Mouse (Mus musculus) megakaryocyte, embryonic 14.5 days (primary cell): ENCODE results near the gene Tom1l2. TPM values are rescaled to one million over a fixed set of nuclear protein-coding genes. Genes with fewer than 3 reads are reported as not detected.

Experiments
- H3K27me3 ChIP-seq: replicated peaks from 2 replicates; pipeline ENCODE3; 2012; ENCODE audit warnings: inconsistent platforms
- H3K36me3 ChIP-seq: replicated peaks from 2 replicates; pipeline ENCODE3; 2012; ENCODE audit warnings: low read length, inconsistent platforms, mixed read lengths
- H3K4me1 ChIP-seq: 2 replicates; pipeline ENCODE4 v1.6.1; 2012; ENCODE audit warnings: inconsistent platforms
- H3K4me3 ChIP-seq: replicated peaks from 2 replicates; pipeline ENCODE3; 2012; ENCODE audit warnings: moderate library complexity, mild to moderate bottlenecking, inconsistent platforms
- H3K9me3 ChIP-seq: 2 replicates; pipeline ENCODE4 v1.6.1; 2012; ENCODE audit warnings: inconsistent platforms
- FLI1 ChIP-seq: IDR thresholded peaks from 2 replicates; pipeline ENCODE4 v1.6.1; 2012; ENCODE audit warnings: low read length, inconsistent platforms, mixed read lengths
- GATA1 ChIP-seq: IDR thresholded peaks from 3 replicates; pipeline ENCODE4 v1.6.1; 2012; ENCODE audit warnings: mixed read lengths, low read length, inconsistent platforms, borderline replicate concordance
- polyA plus RNA-seq: library from polyadenylated mRNA; stranded (reverse); fragments of >175 nt; gene quantifications from 2 replicates; pipeline ENCODE4 v1.2.3, GENCODE M21; 2012; ENCODE audit warnings: low replicate concordance; ENCODE audit not compliant: insufficient read depth

The Tom1l2 gene
- polyA plus RNA-seq, 1 experiment, result 9.4 TPM

GRCm38 (mm10) chr11:60308506-60309116, 44.1 kb downstream of the Tom1l2 start:
- Histone ChIP-seq H3K36me3 (peaks cover 13% of the 10 kb centered on the region), H3K4me1 (peaks cover 65% of the 10 kb centered on the region), H3K4me3 (no peak overlapping the region), H3K27me3 (no peaks in the 10 kb centered on the region), H3K9me3 (peaks cover 11% of the 10 kb centered on the region; the same call in 1 of the 2 replicates)
- TF ChIP-seq FLI1 (no peak), GATA1 (no peak)

GRCm38 (mm10) chr11:60308061-60308460, 44.6 kb downstream of the Tom1l2 start:
- Histone ChIP-seq H3K4me3 (no peak overlapping the region), H3K27me3 (no peaks in the 10 kb centered on the region), H3K4me1 (peaks cover 68% of the 10 kb centered on the region), H3K36me3 (peaks cover 9% of the 10 kb centered on the region), H3K9me3 (peaks cover 5% of the 10 kb centered on the region; the same call in 1 of the 2 replicates)
- TF ChIP-seq GATA1 (no peak), FLI1 (no peak)

GRCm38 (mm10) chr11:60307375-60307825, 45.3 kb downstream of the Tom1l2 start:
- H3K4me1 ChIP-seq, result peaks cover 70% of the 10 kb centered on the region
- no peaks in the 10 kb centered on the region for H3K27me3 ChIP-seq
- H3K36me3 ChIP-seq, result peaks cover 8% of the 10 kb centered on the region
- TF ChIP-seq FLI1, result no peak
- TF ChIP-seq GATA1, result no peak
- no peak overlapping the region for H3K4me3 ChIP-seq
- peaks cover 5% of the 10 kb centered on the region; the same call in 1 of the 2 replicates for H3K9me3 ChIP-seq

GRCm38 (mm10) chr11:60306834-60307233, 45.9 kb downstream of the Tom1l2 start:
- Histone ChIP-seq H3K4me3 (no peak overlapping the region), H3K27me3 (no peaks in the 10 kb centered on the region), H3K9me3 (peaks cover 5% of the 10 kb centered on the region; the same call in 1 of the 2 replicates), H3K36me3 (peaks cover 8% of the 10 kb centered on the region), H3K4me1 (peaks cover 73% of the 10 kb centered on the region)
- TF ChIP-seq GATA1 (no peak), FLI1 (no peak)

- H3K9me3 ChIP-seq, result peaks cover 5% of the 10 kb centered on the region; the same call in 1 of the 2 replicates
- H3K4me1 ChIP-seq, result peaks cover 73% of the 10 kb centered on the region
- peaks cover 8% of the 10 kb centered on the region for H3K36me3 ChIP-seq
- peak overlapping the region; percentile 79 for H3K4me3 ChIP-seq
- no peak for TF ChIP-seq GATA1
- TF ChIP-seq FLI1, result no peak
- H3K27me3 ChIP-seq, result no peaks in the 10 kb centered on the region
Measured at GRCm38 (mm10) chr11:60305611-60306010, 47.1 kb downstream of the Tom1l2 start.

DNA sequence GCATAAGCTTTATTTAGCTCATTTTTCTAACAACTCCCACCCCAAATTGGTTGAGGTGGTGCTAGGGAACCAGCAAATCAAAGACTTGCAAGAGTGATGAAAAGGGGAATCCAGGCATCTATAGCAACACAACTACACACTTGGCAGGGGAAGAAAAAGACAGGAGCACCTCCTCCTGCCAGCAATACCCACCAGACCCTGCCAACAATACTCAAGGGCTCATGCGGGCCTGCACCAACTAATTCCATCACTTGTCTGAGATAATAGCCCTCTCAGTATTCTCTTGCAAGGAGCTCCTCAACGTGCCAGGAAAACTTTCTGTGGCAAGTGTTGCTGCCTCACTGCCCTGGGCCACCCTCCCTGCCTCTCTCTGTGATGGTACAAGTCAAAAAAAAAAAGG, 49.2 kb downstream of the Tom1l2 start:
- peaks cover 66% of the 10 kb centered on the region for H3K4me1 ChIP-seq
- peaks cover 8% of the 10 kb centered on the region for H3K36me3 ChIP-seq
- H3K9me3 ChIP-seq, result peaks cover 5% of the 10 kb centered on the region; the same call in 1 of the 2 replicates
- no peaks in the 10 kb centered on the region for H3K27me3 ChIP-seq
- TF ChIP-seq FLI1 (no peak), GATA1 (no peak)
- H3K4me3 ChIP-seq, result no peak overlapping the region

- Histone ChIP-seq H3K36me3 (peaks cover 7% of the 10 kb centered on the region), H3K4me1 (peaks cover 64% of the 10 kb centered on the region), H3K27me3 (no peaks in the 10 kb centered on the region), H3K4me3 (no peak overlapping the region), H3K9me3 (peaks cover 4% of the 10 kb centered on the region; the same call in 1 of the 2 replicates)
- TF ChIP-seq FLI1 (no peak), GATA1 (no peak)
Measured at GRCm38 (mm10) chr11:60302354-60303083, 50.2 kb downstream of the Tom1l2 start.

DNA sequence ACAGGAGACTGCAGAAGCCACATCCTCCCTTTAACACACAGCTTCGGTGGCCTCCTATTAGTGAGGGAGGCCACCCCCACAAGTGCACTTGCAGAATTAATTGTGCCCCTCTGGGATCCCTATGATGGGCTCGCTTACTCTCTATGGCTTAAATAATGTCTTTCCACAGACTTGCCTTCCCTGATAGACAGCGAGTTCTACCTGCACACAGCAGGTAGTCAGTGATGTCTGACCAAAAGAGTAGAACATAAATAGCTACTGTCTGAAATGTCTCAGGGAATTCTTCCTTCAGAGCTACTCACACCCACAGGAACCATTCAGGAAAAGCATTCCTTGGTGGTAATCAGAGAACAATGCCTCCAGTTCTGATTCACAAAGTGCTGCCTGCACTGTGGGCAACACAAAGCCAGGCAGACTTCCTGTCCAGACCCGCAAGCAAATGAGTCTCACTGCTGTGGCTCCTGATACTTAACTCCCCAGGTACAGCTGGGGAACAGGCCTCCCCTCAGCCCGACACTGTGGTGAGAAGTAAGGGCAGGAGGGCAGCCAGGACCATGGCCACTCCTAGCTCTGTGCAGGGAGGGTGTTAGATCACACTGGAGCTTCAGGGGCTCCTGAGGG, 51.0 kb downstream of the Tom1l2 start:
- TF ChIP-seq GATA1, result no peak
- no peak for TF ChIP-seq FLI1
- peak overlapping the region; percentile 7 for H3K4me3 ChIP-seq
- peaks cover 61% of the 10 kb centered on the region for H3K4me1 ChIP-seq
- H3K9me3 ChIP-seq, result no peaks in the 10 kb centered on the region
- peaks cover 2% of the 10 kb centered on the region for H3K36me3 ChIP-seq
- H3K27me3 ChIP-seq, result no peaks in the 10 kb centered on the region

- Histone ChIP-seq H3K4me1 (peaks cover 61% of the 10 kb centered on the region), H3K27me3 (no peaks in the 10 kb centered on the region), H3K4me3 (no peak overlapping the region), H3K9me3 (no peaks in the 10 kb centered on the region), H3K36me3 (peaks cover 2% of the 10 kb centered on the region)
- TF ChIP-seq GATA1 (no peak), FLI1 (no peak)
Measured at GRCm38 (mm10) chr11:60300318-60300717, 52.4 kb downstream of the Tom1l2 start.

- peaks cover 78% of the 10 kb centered on the region for H3K4me1 ChIP-seq
- no peaks in the 10 kb centered on the region for H3K36me3 ChIP-seq
- H3K9me3 ChIP-seq, result no peaks in the 10 kb centered on the region
- H3K4me3 ChIP-seq, result no peak overlapping the region
- no peaks in the 10 kb centered on the region for H3K27me3 ChIP-seq
- no peak for TF ChIP-seq FLI1
- TF ChIP-seq GATA1, result no peak
Measured at GRCm38 (mm10) chr11:60297772-60298171, 54.9 kb downstream of the Tom1l2 start.
